Comparison of ENCODE assay signal across 18 mouse cellular contexts in genomic region chr8:33076253-33076652, GRCm38 (mm10).
"Had no signal": no experiment of that assay in that cellular context is flagged by ENCODE, and none has a peak within 500 bp of the region (broad histone marks: within the 10 kb centered on the region; RNA-seq: fewer than 3 reads in every experiment).

No protein-coding gene starts in this region.

- H3K4me3 ChIP-seq: liver, embryonic 12.5 days; midbrain, embryonic 10.5 days; midbrain, embryonic 13.5 days; myocyte; neural tube, embryonic 12.5 days had no signal

- H3K4me1 ChIP-seq: liver, embryonic 12.5 days had no signal

- H3K27ac ChIP-seq: liver, embryonic 12.5 days; liver, embryonic 14.5 days; midbrain, embryonic 10.5 days; midbrain, embryonic 13.5 days; neural tube, embryonic 12.5 days had no signal

- H3K9me3 ChIP-seq: liver, embryonic 12.5 days; midbrain, embryonic 10.5 days; midbrain, embryonic 13.5 days; neural tube, embryonic 12.5 days had no signal

- DNase-seq: lung, adult 18-20 months; lung, embryonic 14.5 days; lung, postnatal 10 days; lung, postnatal 4 days; retina, postnatal 1 day; right cerebral cortex, adult 18-20 months; right cerebral cortex, postnatal 25 days; right cerebral cortex, postnatal 4 days; spleen, adult 18-20 months; thymus, adult 18-20 months; thymus, postnatal 25 days; thymus, postnatal 4 days had no signal

- H3K36me3 ChIP-seq: liver, embryonic 12.5 days; midbrain, embryonic 10.5 days; midbrain, embryonic 13.5 days; neural tube, embryonic 12.5 days had no signal

- H3K9ac ChIP-seq: liver, embryonic 12.5 days; liver, embryonic 14.5 days; lung, embryonic 14.5 days; midbrain, embryonic 13.5 days; neural tube, embryonic 12.5 days had no signal

- H3K4me2 ChIP-seq: liver, embryonic 12.5 days; lung, embryonic 14.5 days; midbrain, embryonic 13.5 days; neural tube, embryonic 12.5 days had no signal

- H3K27me3 ChIP-seq: liver, embryonic 12.5 days; midbrain, embryonic 13.5 days; neural tube, embryonic 12.5 days had no signal

- ATAC-seq: liver, embryonic 12.5 days; midbrain, embryonic 13.5 days had no signal
